In genomic region chr14:106314079-106314551, GRCm38 (mm10) we compare ENCODE assay signal across 13 mouse cellular contexts.
A peak's percentile ranks its signal among the peaks of the same experiment; 100 is the strongest.
DNase-seq lines count a peak whose midpoint lies in the region; ATAC-seq lines count a peak whose summit lies in the region.
"Had no signal": no experiment of that assay in that cellular context is flagged by ENCODE, and none has a peak within 500 bp of the region (broad histone marks: within the 10 kb centered on the region; RNA-seq: fewer than 3 reads in every experiment).

No protein-coding gene starts in this region.

- no peak overlapping the region for H3K4me2 ChIP-seq in heart, embryonic 12.5 days
- no peak overlapping the region for H3K4me2 ChIP-seq in midbrain, embryonic 15.5 days
- H3K4me2 ChIP-seq in embryonic facial prominence, embryonic 12.5 days (replicated peaks), result no peak overlapping the region
- no peak overlapping the region for H3K4me2 ChIP-seq in neural tube, embryonic 11.5 days (ENCODE audit: low read depth)
- H3K4me2 ChIP-seq: liver, embryonic 15.5 days had no signal

- H3K27me3 ChIP-seq in heart, embryonic 12.5 days (replicated peaks), result no peaks in the 10 kb centered on the region
- H3K27me3 ChIP-seq in midbrain, embryonic 10.5 days (ENCODE audit: low read depth, poor library complexity, severe bottlenecking), result no peaks in the 10 kb centered on the region
- H3K27me3 ChIP-seq in midbrain, embryonic 15.5 days (replicated peaks), result no peaks in the 10 kb centered on the region
- H3K27me3 ChIP-seq in embryonic facial prominence, embryonic 12.5 days, result no peaks in the 10 kb centered on the region
- H3K27me3 ChIP-seq in neural tube, embryonic 11.5 days (ENCODE audit: control insufficient read depth, insufficient read depth, low read length), result no peaks in the 10 kb centered on the region
- H3K27me3 ChIP-seq: liver, embryonic 15.5 days had no signal

- no peaks in the 10 kb centered on the region for H3K9me3 ChIP-seq in heart, embryonic 12.5 days (replicated peaks)
- no peaks in the 10 kb centered on the region for H3K9me3 ChIP-seq in midbrain, embryonic 10.5 days (replicated peaks)
- H3K9me3 ChIP-seq in midbrain, embryonic 15.5 days, result no peaks in the 10 kb centered on the region
- H3K9me3 ChIP-seq in embryonic facial prominence, embryonic 12.5 days, result no peaks in the 10 kb centered on the region
- no peaks in the 10 kb centered on the region for H3K9me3 ChIP-seq in neural tube, embryonic 11.5 days (ENCODE audit: control insufficient read depth, low read length)
- H3K9me3 ChIP-seq: liver, embryonic 15.5 days had no signal

- H3K9ac ChIP-seq in heart, embryonic 12.5 days, result no peak overlapping the region
- no peak overlapping the region for H3K9ac ChIP-seq in midbrain, embryonic 15.5 days
- no peak overlapping the region for H3K9ac ChIP-seq in embryonic facial prominence, embryonic 12.5 days
- H3K9ac ChIP-seq in neural tube, embryonic 11.5 days (ENCODE audit: low read length), result no peak overlapping the region
- H3K9ac ChIP-seq: liver, embryonic 15.5 days had no signal

- H3K27ac ChIP-seq in heart, embryonic 12.5 days (ENCODE audit: poor library complexity, severe bottlenecking), result no peak overlapping the region
- no peak overlapping the region; the same call in 1 of the 2 replicates for H3K27ac ChIP-seq in midbrain, embryonic 10.5 days (replicated peaks)
- no peak overlapping the region for H3K27ac ChIP-seq in midbrain, embryonic 15.5 days
- 0 out of 2 replicates have a peak overlapping the region, but pooled peaks have one; percentile 11 for H3K27ac ChIP-seq in embryonic facial prominence, embryonic 12.5 days
- H3K27ac ChIP-seq in neural tube, embryonic 11.5 days (ENCODE audit: low read depth, low read length), result no peak overlapping the region
- H3K27ac ChIP-seq: layer of hippocampus, adult 2 months; liver, embryonic 15.5 days had no signal

- no peaks in the 10 kb centered on the region for H3K36me3 ChIP-seq in heart, embryonic 12.5 days
- no peaks in the 10 kb centered on the region for H3K36me3 ChIP-seq in midbrain, embryonic 10.5 days
- no peaks in the 10 kb centered on the region for H3K36me3 ChIP-seq in midbrain, embryonic 15.5 days (replicated peaks)
- no peaks in the 10 kb centered on the region for H3K36me3 ChIP-seq in embryonic facial prominence, embryonic 12.5 days
- H3K36me3 ChIP-seq in neural tube, embryonic 11.5 days (ENCODE audit: control insufficient read depth, insufficient read depth, low read length), result no peaks in the 10 kb centered on the region
- H3K36me3 ChIP-seq: liver, embryonic 15.5 days had no signal

- H3K4me3 ChIP-seq in heart, embryonic 12.5 days, result no peak overlapping the region
- no peak overlapping the region for H3K4me3 ChIP-seq in midbrain, embryonic 10.5 days
- no peak overlapping the region for H3K4me3 ChIP-seq in midbrain, embryonic 15.5 days
- no peak overlapping the region for H3K4me3 ChIP-seq in embryonic facial prominence, embryonic 12.5 days
- H3K4me3 ChIP-seq in neural tube, embryonic 11.5 days (ENCODE audit: low read depth, low read length), result no peak overlapping the region
- H3K4me3 ChIP-seq: layer of hippocampus, adult 2 months; liver, embryonic 15.5 days had no signal

- ATAC-seq in heart, embryonic 12.5 days (ENCODE audit: insufficient number of reproducible peaks, low FRiP score), result no peak
- no peak for ATAC-seq in midbrain, embryonic 15.5 days (replicated peaks)
- no peak for ATAC-seq in embryonic facial prominence, embryonic 12.5 days (ENCODE audit: insufficient number of reproducible peaks, insufficient read depth, low FRiP score, low TSS enrichment)
- ATAC-seq in neural tube, embryonic 11.5 days (ENCODE audit: insufficient read depth, low FRiP score, low TSS enrichment), result no peak
- ATAC-seq in erythroblast, adult 5-6 weeks (replicated peaks; ENCODE audit: low FRiP score, poor library complexity, severe bottlenecking), result no peak

- 73% methylated on average over 9 of the region's 9 CpGs for WGBS in heart, embryonic 12.5 days
- WGBS in midbrain, embryonic 10.5 days, result 40% methylated on average over 9 of the region's 9 CpGs
- 22% methylated on average over 9 of the region's 9 CpGs for WGBS in midbrain, embryonic 15.5 days
- WGBS in embryonic facial prominence, embryonic 12.5 days, result 63% methylated on average over 9 of the region's 9 CpGs
- 61% methylated on average over 9 of the region's 9 CpGs for WGBS in neural tube, embryonic 11.5 days

- peak; percentile 4 to 9 for DNase-seq in heart, adult 18-20 months
- DNase-seq in midbrain, embryonic 10.5 days (ENCODE audit: low spot score), result peak; percentile 25
- peak; percentile 15 for DNase-seq in neural tube, embryonic 11.5 days (ENCODE audit: low spot score)
- no peak for DNase-seq in layer of hippocampus, postnatal 14 days (ENCODE audit: low spot score in 2 of 2)
- DNase-seq: adrenal gland, postnatal 10 days; spleen, adult 18-20 months; thymus, adult 18-20 months had no signal

- no peaks in the 10 kb centered on the region for H3K4me1 ChIP-seq in heart, embryonic 12.5 days (replicated peaks)
- H3K4me1 ChIP-seq in midbrain, embryonic 10.5 days, result peaks cover 14% of the 10 kb centered on the region
- H3K4me1 ChIP-seq in midbrain, embryonic 15.5 days, result no peaks in the 10 kb centered on the region
- H3K4me1 ChIP-seq in embryonic facial prominence, embryonic 12.5 days, result peaks cover 7% of the 10 kb centered on the region; the same call in 1 of the 2 replicates
- no peaks in the 10 kb centered on the region for H3K4me1 ChIP-seq in neural tube, embryonic 11.5 days (ENCODE audit: control insufficient read depth, insufficient read depth, low read length)
- H3K4me1 ChIP-seq: liver, embryonic 15.5 days had no signal

Comparison
In these comparisons a context has a peak if more than half of its experiments do, and no peak if none do; other contexts are left out.
1. DNase-seq: peak in heart, adult 18-20 months (2 of 2), midbrain, embryonic 10.5 days (single experiment) and neural tube, embryonic 11.5 days (single experiment); none in layer of hippocampus, postnatal 14 days (0 of 2).